Comparison of ENCODE assay signal across 14 mouse cellular contexts in the genomic region with DNA sequence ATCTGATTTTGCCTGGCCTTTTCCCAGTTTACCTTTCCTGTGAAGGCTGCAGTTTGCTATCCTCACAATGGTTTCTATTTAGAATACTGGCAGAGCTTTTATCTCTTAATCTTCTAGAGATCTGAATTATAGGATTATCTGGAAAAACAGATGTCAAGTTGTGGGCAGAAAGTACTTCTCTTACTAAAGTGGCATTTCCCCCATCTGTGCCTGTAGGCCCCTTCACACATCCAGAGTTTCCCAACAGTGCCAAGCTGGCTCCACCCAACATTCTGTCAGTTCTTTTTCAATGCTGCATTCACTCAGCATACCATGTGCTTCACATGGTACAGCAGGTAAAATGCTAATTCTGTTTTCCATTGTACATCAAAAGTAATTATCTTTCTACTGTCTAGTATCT. TPM values are rescaled to one million over a fixed set of nuclear protein-coding genes. Genes with fewer than 3 reads are reported as not detected.
DNase-seq lines count a peak whose midpoint lies in the region; ATAC-seq lines count a peak whose summit lies in the region.
"Had no signal": no experiment of that assay in that cellular context is flagged by ENCODE, and none has a peak within 500 bp of the region (broad histone marks: within the 10 kb centered on the region; RNA-seq: fewer than 3 reads in every experiment).

No protein-coding gene starts in this region.

- no peak for ATAC-seq in heart, embryonic 12.5 days (ENCODE audit: insufficient number of reproducible peaks, low FRiP score)
- ATAC-seq in midbrain, embryonic 15.5 days (replicated peaks): no peak
- ATAC-seq: CD4-positive, CD25-positive, alpha-beta regulatory T cell, adult 4 months; intestine, embryonic 16.5 days had no signal

- DNase-seq in retina, postnatal 1 day: peak; percentile 55
- no peak for DNase-seq in retina, embryonic 14.5 days (ENCODE audit: low spot score)
- peak; percentile 68 to 89 for DNase-seq in layer of hippocampus, adult 18-20 months (ENCODE audit: low spot score in 2 of 2)
- DNase-seq in left cerebral cortex, postnatal 25 days (ENCODE audit: low spot score in 2 of 2): peak; percentile 50 to 92
- no peak for DNase-seq in Muller cell, postnatal 12 days (ENCODE audit: inconsistent ontology term)
- no peak for DNase-seq in yolk sac, embryonic 10.5 days (ENCODE audit: low spot score)
- DNase-seq: lung, adult 2 months had no signal

- no peaks in the 10 kb centered on the region for H3K36me3 ChIP-seq in heart, embryonic 12.5 days
- no peaks in the 10 kb centered on the region for H3K36me3 ChIP-seq in midbrain, embryonic 15.5 days (replicated peaks)
- H3K36me3 ChIP-seq: limb, embryonic 12.5 days; neural tube, embryonic 12.5 days had no signal

- intact Hi-C loops in left cerebral cortex, postnatal 25 days (cut with DNase I): no loop called here

- no peak overlapping the region for H3K4me2 ChIP-seq in heart, embryonic 12.5 days
- no peak overlapping the region for H3K4me2 ChIP-seq in midbrain, embryonic 15.5 days
- H3K4me2 ChIP-seq: limb, embryonic 12.5 days; midbrain, embryonic 11.5 days; neural tube, embryonic 12.5 days had no signal

- no peak overlapping the region for H3K4me3 ChIP-seq in heart, embryonic 12.5 days
- no peak overlapping the region for H3K4me3 ChIP-seq in midbrain, embryonic 15.5 days
- H3K4me3 ChIP-seq: limb, embryonic 12.5 days; neural tube, embryonic 12.5 days had no signal

- H3K9me3 ChIP-seq in heart, embryonic 12.5 days (replicated peaks): no peaks in the 10 kb centered on the region
- no peaks in the 10 kb centered on the region for H3K9me3 ChIP-seq in midbrain, embryonic 15.5 days
- H3K9me3 ChIP-seq: limb, embryonic 12.5 days; neural tube, embryonic 12.5 days had no signal

- no peak overlapping the region for H3K9ac ChIP-seq in heart, embryonic 12.5 days
- H3K9ac ChIP-seq in midbrain, embryonic 15.5 days: no peak overlapping the region
- H3K9ac ChIP-seq: limb, embryonic 12.5 days; neural tube, embryonic 12.5 days had no signal

- no peaks in the 10 kb centered on the region for H3K27me3 ChIP-seq in heart, embryonic 12.5 days (replicated peaks)
- H3K27me3 ChIP-seq in midbrain, embryonic 15.5 days (replicated peaks): no peaks in the 10 kb centered on the region
- H3K27me3 ChIP-seq: limb, embryonic 12.5 days; neural tube, embryonic 12.5 days had no signal

- no peaks in the 10 kb centered on the region for H3K4me1 ChIP-seq in heart, embryonic 12.5 days (replicated peaks)
- H3K4me1 ChIP-seq in midbrain, embryonic 15.5 days: no peaks in the 10 kb centered on the region
- H3K4me1 ChIP-seq: limb, embryonic 12.5 days; neural tube, embryonic 12.5 days had no signal

- H3K27ac ChIP-seq in heart, embryonic 12.5 days (ENCODE audit: poor library complexity, severe bottlenecking): no peak overlapping the region
- no peak overlapping the region for H3K27ac ChIP-seq in midbrain, embryonic 15.5 days
- H3K27ac ChIP-seq: limb, embryonic 12.5 days; neural tube, embryonic 12.5 days had no signal

RNA-seq across cellular contexts. Expression of gene Fam174a, which starts 28.8 kb away (rescaled TPM):
- 10 to 100 TPM; 41.7 to 41.9 TPM for total RNA-seq in layer of hippocampus, adult 18-20 months (2021)
- 10 to 100 TPM; 37.9 to 40.4 TPM for total RNA-seq in left cerebral cortex, postnatal 25 days (2021)
- polyA plus RNA-seq in heart, embryonic 12.5 days (2016; fragmentation: Nextera tagmentation; extraction: Ambion mirVana): 22.2 and 22.6 TPM in 2 replicates
- 23.6 and 24.9 TPM in 2 replicates for polyA plus RNA-seq in midbrain, embryonic 15.5 days (2015; fragmentation: Nextera tagmentation; extraction: Ambion mirVana)

Comparison
In these comparisons a context has a peak if more than half of its experiments do, and no peak if none do; other contexts are left out.
1. DNase-seq: peak in retina, postnatal 1 day (single experiment), layer of hippocampus, adult 18-20 months (2 of 2) and left cerebral cortex, postnatal 25 days (2 of 2); none in retina, embryonic 14.5 days (single experiment), Muller cell, postnatal 12 days (single experiment) and yolk sac, embryonic 10.5 days (single experiment).